Mouse (Mus musculus) cerebellum, adult (tissue): ENCODE measurements around the gene Pik3ip1.
A peak's percentile ranks its signal among the peaks of the same experiment; 100 is the strongest.

Experiments
- ATAC-seq: cut with Nextera tagmentation; 2 replicates; pipeline ENCODE4 v1.9.2; 2017; ENCODE audit warnings: mild to moderate bottlenecking, moderate library complexity, mixed read lengths; ENCODE audit not compliant: insufficient number of reproducible peaks, low FRiP score, low TSS enrichment

Gene Pik3ip1

GRCm38 (mm10) chr11:3371599-3372295 lies 41.5 kb downstream of the Pik3ip1 start:
- no peak; the same call in 1 of the 2 replicates for ATAC-seq

- ATAC-seq: no peak
These were observed 43.5 kb downstream of the Pik3ip1 start for GRCm38 (mm10) chr11:3373591-3374292.

- no peak for ATAC-seq
These were observed 44.1 kb downstream of the Pik3ip1 start for GRCm38 (mm10) chr11:3374293-3374645.

- no peak for ATAC-seq
These were observed 44.5 kb downstream of the Pik3ip1 start for GRCm38 (mm10) chr11:3374741-3375140.

GRCm38 (mm10) chr11:3379427-3379826 lies 49.2 kb downstream of the Pik3ip1 start:
- ATAC-seq: no peak

- no peak for ATAC-seq
These were observed 51.1 kb downstream of the Pik3ip1 start for GRCm38 (mm10) chr11:3381148-3381814.

- ATAC-seq: no peak
These were observed 52.7 kb downstream of the Pik3ip1 start for GRCm38 (mm10) chr11:3382602-3383594.

GRCm38 (mm10) chr11:3386941-3387368 lies 56.8 kb downstream of the Pik3ip1 start:
- ATAC-seq: peak; percentile 83; the same call in 1 of the 2 replicates

- no peak for ATAC-seq
These were observed 57.4 kb downstream of the Pik3ip1 start for GRCm38 (mm10) chr11:3387482-3388196.

- ATAC-seq: peak; percentile 31; the same call in 1 of the 2 replicates
These were observed 59.8 kb downstream of the Pik3ip1 start for GRCm38 (mm10) chr11:3389996-3390395.

- ATAC-seq: no peak
These were observed 60.6 kb downstream of the Pik3ip1 start for GRCm38 (mm10) chr11:3390789-3391188.

GRCm38 (mm10) chr11:3392526-3392925 lies 62.3 kb downstream of the Pik3ip1 start:
- no peak for ATAC-seq
